Mouse (Mus musculus) T-helper 17 cell (primary cell): Measurements from ENCODE around the gene Gata2.

Experiments used
- in situ Hi-C, 2 experiments: fragments of 300-600 bp; cut with MboI, MseI; formaldehyde crosslinking; loops; 1 replicate in 1 of 2; 2 replicates in 1 of 2; pipeline ENCODE4 v1.15.1; 2025; ENCODE audit warnings: high pct_unique_total_duplicates in 2 of 2

Gata2 gene

DNA sequence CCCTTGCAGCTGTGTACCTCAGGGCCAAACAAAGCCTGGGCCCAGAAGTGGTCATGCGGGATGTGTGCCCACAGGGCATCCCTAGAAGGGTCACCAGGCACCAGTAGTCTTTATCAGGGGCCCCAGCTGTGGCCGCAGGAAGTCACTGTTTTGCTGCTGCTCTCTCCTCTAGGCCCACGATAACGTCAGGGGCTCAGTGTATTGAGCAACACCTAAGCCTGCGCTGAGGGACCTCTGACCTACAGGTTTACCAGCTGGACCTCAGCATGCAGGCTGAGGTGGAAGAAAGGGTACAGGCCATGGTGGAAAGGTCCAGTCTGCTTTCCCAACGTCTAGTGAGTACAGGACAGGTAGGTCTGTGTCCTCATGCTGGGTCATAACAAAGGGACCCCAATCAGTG lies 60.4 kb downstream of the Gata2 start:
- in situ Hi-C loops: no loop called here

DNA sequence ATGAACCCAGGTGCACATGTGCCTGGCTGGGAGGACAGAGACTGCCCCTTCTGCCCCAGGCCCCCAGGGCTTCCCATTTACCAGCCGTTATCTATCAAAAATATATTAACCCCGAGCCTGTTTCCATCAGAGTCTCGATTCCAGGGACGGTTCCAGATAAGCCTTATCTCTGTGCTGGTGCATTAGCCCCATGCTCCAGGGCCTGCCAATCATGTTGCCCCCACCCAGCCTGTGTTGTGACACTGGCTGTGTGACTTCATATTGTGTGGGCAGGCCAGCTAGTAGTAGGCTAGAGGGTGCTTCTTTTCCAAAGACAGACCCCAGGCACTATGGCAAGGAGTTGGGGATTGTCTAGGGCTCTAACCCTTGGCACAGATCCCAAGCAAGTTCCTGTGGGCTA lies 61.7 kb downstream of the Gata2 start:
- in situ Hi-C loops: no loop called here
